Mouse (Mus musculus) spleen, adult 2 months (tissue): ENCODE data around the gene Irs1. TPM values are rescaled to one million over a fixed set of nuclear protein-coding genes. Genes with fewer than 3 reads are reported as not detected.

Experiments used
- DNase-seq, 2 experiments: peaks; one replicate each; pipeline versions ENCODE4 v3.0.0 to v3.0.0-alpha.2; 2012 to 2021; ENCODE audit warnings: low spot score in 2 of 2, low read depth in 1 of 2
- H3K27ac ChIP-seq: fragments of 200-500 bp; 2 replicates; pipeline ENCODE4 v1.5.1; 2012; ENCODE audit warnings: low read length, inconsistent platforms; ENCODE audit not compliant: insufficient read depth
- H3K27me3 ChIP-seq: fragments of 200-500 bp; 2 replicates; pipeline ENCODE4 v1.6.1; 2012; ENCODE audit warnings: mild to moderate bottlenecking, moderate library complexity, low read length, inconsistent platforms; ENCODE audit not compliant: control insufficient read depth, insufficient read depth
- H3K36me3 ChIP-seq: fragments of 200-500 bp; 2 replicates; pipeline ENCODE4 v1.6.1; 2012; ENCODE audit warnings: mild to moderate bottlenecking, low read length, inconsistent platforms; ENCODE audit not compliant: control insufficient read depth, insufficient read depth
- H3K4me1 ChIP-seq: fragments of 200-500 bp; 2 replicates; pipeline ENCODE4 v1.6.1; 2011; ENCODE audit warnings: inconsistent platforms; ENCODE audit not compliant: control insufficient read depth, insufficient read depth, insufficient read length
- H3K4me3 ChIP-seq: fragments of 200-500 bp; 2 replicates; pipeline ENCODE4 v1.5.1; 2011; ENCODE audit warnings: mild to moderate bottlenecking, inconsistent platforms; ENCODE audit not compliant: insufficient read depth, insufficient read length; ENCODE audit errors: extremely low read depth
- CTCF ChIP-seq: fragments of 200-500 bp; IDR thresholded peaks from 2 replicates; pipeline ENCODE4 v1.5.1; 2011; ENCODE audit warnings: mild to moderate bottlenecking, inconsistent platforms; ENCODE audit not compliant: insufficient read depth, insufficient read length, insufficient replicate concordance; ENCODE audit errors: extremely low read depth
- POLR2A ChIP-seq: fragments of 200-500 bp; IDR thresholded peaks from 2 replicates; pipeline ENCODE4 v1.6.1; 2011; ENCODE audit warnings: low read depth, low read length, inconsistent platforms
- WGBS: fragments of 180-500 bp; shearing (Covaris S2); methylation state at CpG from one replicate; pipeline ENCODE4 v1.1.7; 2018; 5-methylcytosine and 5-hydroxymethylcytosine counted together
- polyA plus RNA-seq: library from polyadenylated mRNA; depleted of rRNA; stranded (reverse); fragments of >200 nt; gene quantifications from 2 replicates; pipeline ENCODE4 v1.2.3, GENCODE M21; 2012

Irs1 gene
- polyA plus RNA-seq, 1 experiment = 1.3 TPM

- 90% methylated on average over 3 of the region's 3 CpGs for WGBS
- Histone ChIP-seq H3K27ac (no peak overlapping the region), H3K4me1 (peaks cover 6% of the 10 kb centered on the region; the same call in 1 of the 2 replicates), H3K36me3 (no peaks in the 10 kb centered on the region), H3K27me3 (no peaks in the 10 kb centered on the region), H3K4me3 (no peak overlapping the region)
- DNase-seq = no peak
- TF ChIP-seq CTCF = no peak
- TF ChIP-seq POLR2A = no peak
Observed at GRCm38 (mm10) chr1:82239409-82240201, 51.6 kb downstream of the Irs1 start.

GRCm38 (mm10) chr1:82238245-82238644, 53.0 kb downstream of the Irs1 start:
- Histone ChIP-seq H3K4me1 (peaks cover 6% of the 10 kb centered on the region; the same call in 1 of the 2 replicates), H3K36me3 (no peaks in the 10 kb centered on the region), H3K27me3 (no peaks in the 10 kb centered on the region), H3K27ac (no peak overlapping the region), H3K4me3 (no peak overlapping the region)
- WGBS = 83% methylated on average over 4 of the region's 4 CpGs
- no peak for DNase-seq
- TF ChIP-seq POLR2A (no peak), CTCF (no peak)

- Histone ChIP-seq H3K4me1 (peaks cover 6% of the 10 kb centered on the region; the same call in 1 of the 2 replicates), H3K36me3 (no peaks in the 10 kb centered on the region), H3K27ac (no peak overlapping the region), H3K4me3 (no peak overlapping the region), H3K27me3 (no peaks in the 10 kb centered on the region)
- peak in 1 of 2 experiments; percentile 37 for DNase-seq
- WGBS = 49% methylated on average over 3 of the region's 3 CpGs
- TF ChIP-seq POLR2A (no peak), CTCF (no peak)
Observed at GRCm38 (mm10) chr1:82235455-82236104, 55.6 kb downstream of the Irs1 start.

GRCm38 (mm10) chr1:82234616-82235015, 56.6 kb downstream of the Irs1 start:
- H3K27ac ChIP-seq = no peak overlapping the region
- no peak overlapping the region for H3K4me3 ChIP-seq
- no peaks in the 10 kb centered on the region for H3K27me3 ChIP-seq
- TF ChIP-seq POLR2A (no peak), CTCF (no peak)
- DNase-seq = no peak
- 86% methylated on average over 3 of the region's 3 CpGs for WGBS
- H3K36me3 ChIP-seq = no peaks in the 10 kb centered on the region
- H3K4me1 ChIP-seq = peaks cover 6% of the 10 kb centered on the region; the same call in 1 of the 2 replicates

- Histone ChIP-seq H3K36me3 (no peaks in the 10 kb centered on the region), H3K27me3 (no peaks in the 10 kb centered on the region), H3K27ac (no peak within 1 kb of the TSS), H3K4me1 (peaks cover 6% of the 10 kb centered on the region; the same call in 1 of the 2 replicates), H3K4me3 (no peak within 1 kb of the TSS)
- DNase-seq = no peak
- 88% methylated on average over 3 of the region's 3 CpGs for WGBS
- no peak for TF ChIP-seq POLR2A
- no peak for TF ChIP-seq CTCF
Observed at GRCm38 (mm10) chr1:82232812-82233211, 58.4 kb downstream of the Irs1 start, which contains the start of gene Gm9747. Gm9747 (plus strand) TSS chr1:82233112.

- Histone ChIP-seq H3K27me3 (no peaks in the 10 kb centered on the region), H3K4me3 (no peak overlapping the region), H3K36me3 (no peaks in the 10 kb centered on the region), H3K4me1 (no peaks in the 10 kb centered on the region), H3K27ac (no peak overlapping the region)
- TF ChIP-seq POLR2A (no peak), CTCF (no peak)
- DNase-seq = no peak
Observed at GRCm38 (mm10) chr1:82228841-82229240, 62.4 kb downstream of the Irs1 start.
